Mouse (Mus musculus) liver, embryonic 13.5 days (tissue): ENCODE data around the gene Phf10. TPM values are rescaled to one million over a fixed set of nuclear protein-coding genes. Genes with fewer than 3 reads are reported as not detected.
"Not testable (repeated sequence)": the region's sequence is repeated elsewhere in the genome, so short reads cannot be mapped to it uniquely, and the experiment has no call there.

ENCODE experiments used
- ATAC-seq: fragments of 200-750 bp; cut with Nextera tagmentation; 2 replicates; pipeline ENCODE4 v1.8.0; 2017; ENCODE audit warnings: low read depth, mild to moderate bottlenecking, moderate number of reproducible peaks, moderate library complexity
- DNase-seq: peaks from one replicate; pipeline ENCODE4 v3.0.0; 2022
- H3K27ac ChIP-seq: fragments of 300-500 bp; sonication (generic); 2 replicates; pipeline ENCODE4 v1.5.1; 2015; ENCODE audit warnings: moderate library complexity, mild to moderate bottlenecking, inconsistent platforms
- H3K27me3 ChIP-seq: fragments of 300-500 bp; sonication (generic); 2 replicates; pipeline ENCODE4 v1.6.1; 2015; ENCODE audit warnings: mild to moderate bottlenecking, inconsistent platforms
- H3K36me3 ChIP-seq: fragments of 300-500 bp; sonication (generic); 2 replicates; pipeline ENCODE4 v1.6.1; 2015; ENCODE audit warnings: mild to moderate bottlenecking, inconsistent platforms
- H3K4me1 ChIP-seq: fragments of 300-500 bp; sonication (generic); replicated peaks from 2 replicates; pipeline ENCODE4 v1.6.1; 2015; ENCODE audit warnings: inconsistent platforms
- H3K4me2 ChIP-seq: fragments of 300-500 bp; sonication (generic); 2 replicates; pipeline ENCODE4 v1.6.1; 2015; ENCODE audit warnings: inconsistent platforms, mild to moderate bottlenecking, moderate library complexity
- H3K4me3 ChIP-seq: fragments of 300-500 bp; sonication (generic); replicated peaks from 2 replicates; pipeline ENCODE4 v1.5.1; 2015; ENCODE audit warnings: mild to moderate bottlenecking, inconsistent platforms
- H3K9ac ChIP-seq: fragments of 300-500 bp; sonication (generic); 2 replicates; pipeline ENCODE4 v1.6.1; 2015; ENCODE audit warnings: mild to moderate bottlenecking, inconsistent platforms
- H3K9me3 ChIP-seq: fragments of 300-500 bp; sonication (generic); replicated peaks from 2 replicates; pipeline ENCODE4 v1.6.1; 2016; ENCODE audit warnings: inconsistent platforms
- WGBS: fragments of 180-500 bp; shearing (Covaris S2); methylation state at CpG from one replicate; pipeline ENCODE4 v1.1.7; 2015; ENCODE audit not compliant: insufficient replicate concordance; 5-methylcytosine and 5-hydroxymethylcytosine counted together
- polyA plus RNA-seq: library from polyadenylated mRNA; unstranded; fragments of >200 nt; fragmentation: Nextera tagmentation; extraction: Ambion mirVana; gene quantifications from 2 replicates; pipeline ENCODE4 v1.2.1, GENCODE M21; 2015

The Phf10 gene
- polyA plus RNA-seq, 1 experiment from 2014 or later: 95.9 TPM

- H3K4me2 ChIP-seq, H3K9me3 ChIP-seq, H3K27me3 ChIP-seq, H3K9ac ChIP-seq, H3K36me3 ChIP-seq, H3K27ac ChIP-seq, DNase-seq, H3K4me3 ChIP-seq, H3K4me1 ChIP-seq: not testable (repeated sequence)
- ATAC-seq: peak; percentile 82
- no CpG with 5 or more reads among the region's 6 CpGs for WGBS
Observed at GRCm38 (mm10) chr17:14968373-14968913, 7.4 kb upstream of the Phf10 start.

GRCm38 (mm10) chr17:14961557-14962154 is 583 bp upstream of the Phf10 start:
- not testable (repeated sequence) for DNase-seq, H3K27me3 ChIP-seq, H3K27ac ChIP-seq, H3K9me3 ChIP-seq, H3K9ac ChIP-seq, H3K4me2 ChIP-seq, H3K4me3 ChIP-seq
- WGBS: no CpG with 5 or more reads among the region's 44 CpGs
- peak; percentile 56 for ATAC-seq
- Histone ChIP-seq H3K36me3 (peaks cover 16% of the 10 kb centered on the region), H3K4me1 (peaks cover 26% of the 10 kb centered on the region)

GRCm38 (mm10) chr17:14960520-14960919 is 553 bp downstream of the Phf10 start:
- H3K27ac ChIP-seq: peak overlapping the region; percentile 91
- WGBS: under 1% methylated on average over 19 of the region's 23 CpGs
- DNase-seq: peak; percentile 33
- peak overlapping the region; percentile 83 for H3K4me2 ChIP-seq
- H3K4me3 ChIP-seq: peak overlapping the region; percentile 85
- peaks cover 22% of the 10 kb centered on the region for H3K36me3 ChIP-seq
- H3K27me3 ChIP-seq: no peaks in the 10 kb centered on the region
- ATAC-seq: peak; percentile 13; the same call in 1 of the 2 replicates
- peaks cover 26% of the 10 kb centered on the region for H3K4me1 ChIP-seq
- H3K9ac ChIP-seq: peak overlapping the region; percentile 95
- H3K9me3 ChIP-seq: no peaks in the 10 kb centered on the region

GRCm38 (mm10) chr17:14959979-14960378 is 1.1 kb downstream of the Phf10 start:
- ATAC-seq: no peak
- peak overlapping the region; percentile 76 for H3K9ac ChIP-seq
- 19% methylated on average over 3 of the region's 3 CpGs for WGBS
- no peak for DNase-seq
- peak overlapping the region; percentile 83 for H3K4me2 ChIP-seq
- no peaks in the 10 kb centered on the region for H3K27me3 ChIP-seq
- no peaks in the 10 kb centered on the region for H3K9me3 ChIP-seq
- H3K4me3 ChIP-seq: peak overlapping the region; percentile 85
- peaks cover 26% of the 10 kb centered on the region for H3K4me1 ChIP-seq
- peak overlapping the region; percentile 71 for H3K27ac ChIP-seq
- H3K36me3 ChIP-seq: peaks cover 24% of the 10 kb centered on the region

GRCm38 (mm10) chr17:14958686-14959327 is 2.3 kb downstream of the Phf10 start:
- peaks cover 32% of the 10 kb centered on the region for H3K4me1 ChIP-seq
- peak overlapping the region; percentile 11; the same call in 1 of the 2 replicates for H3K27ac ChIP-seq
- peaks cover 35% of the 10 kb centered on the region for H3K36me3 ChIP-seq
- no peak for ATAC-seq
- peak overlapping the region; percentile 85 for H3K4me3 ChIP-seq
- H3K4me2 ChIP-seq: peak overlapping the region; percentile 83
- H3K9me3 ChIP-seq: no peaks in the 10 kb centered on the region
- WGBS: 33% methylated on average over 5 of the region's 5 CpGs
- H3K27me3 ChIP-seq: no peaks in the 10 kb centered on the region
- H3K9ac ChIP-seq: peak overlapping the region; percentile 39
- DNase-seq: peak; percentile 16

- DNase-seq (peak; percentile 15), ATAC-seq (peak; percentile 79)
- Histone ChIP-seq H3K27ac (peak overlapping the region; percentile 1; the same call in 1 of the 2 replicates), H3K4me1 (peaks cover 21% of the 10 kb centered on the region), H3K4me3 (no peak overlapping the region), H3K27me3 (no peaks in the 10 kb centered on the region), H3K9ac (no peak overlapping the region), H3K36me3 (peaks cover 73% of the 10 kb centered on the region), H3K4me2 (no peak overlapping the region), H3K9me3 (no peaks in the 10 kb centered on the region)
- WGBS: 67% methylated on average over 8 of the region's 8 CpGs
Observed at GRCm38 (mm10) chr17:14953452-14953851, 7.6 kb downstream of the Phf10 start.

- Histone ChIP-seq H3K9me3 (no peaks in the 10 kb centered on the region), H3K9ac (no peak overlapping the region), H3K36me3 (peaks cover 77% of the 10 kb centered on the region), H3K27me3 (no peaks in the 10 kb centered on the region), H3K27ac (no peak overlapping the region), H3K4me2 (no peak overlapping the region), H3K4me1 (peaks cover 26% of the 10 kb centered on the region), H3K4me3 (no peak overlapping the region)
- 74% methylated on average over 7 of the region's 7 CpGs for WGBS
- DNase-seq (no peak), ATAC-seq (no peak)
Observed at GRCm38 (mm10) chr17:14949161-14949827, 11.8 kb downstream of the Phf10 start.

- 86% methylated on average over 1 of the region's 1 CpGs for WGBS
- Histone ChIP-seq H3K4me1 (peaks cover 32% of the 10 kb centered on the region), H3K4me3 (no peak overlapping the region; the same call in 1 of the 2 replicates), H3K4me2 (peak overlapping the region; percentile 95), H3K36me3 (peaks cover 35% of the 10 kb centered on the region), H3K27me3 (no peaks in the 10 kb centered on the region), H3K27ac (no peak overlapping the region), H3K9ac (peak overlapping the region; percentile 20), H3K9me3 (no peaks in the 10 kb centered on the region)
- DNase-seq (no peak), ATAC-seq (no peak)
Observed at GRCm38 (mm10) chr17:14944551-14944950, 16.5 kb downstream of the Phf10 start.

GRCm38 (mm10) chr17:14943729-14944059 is 17.4 kb downstream of the Phf10 start:
- peaks cover 32% of the 10 kb centered on the region for H3K4me1 ChIP-seq
- ATAC-seq: peak; percentile 6
- H3K4me2 ChIP-seq: peak overlapping the region; percentile 95
- DNase-seq: no peak
- WGBS: 11% methylated on average over 16 of the region's 16 CpGs
- peak overlapping the region; percentile 78 for H3K27ac ChIP-seq
- peaks cover 29% of the 10 kb centered on the region for H3K36me3 ChIP-seq
- peak overlapping the region; percentile 93 for H3K4me3 ChIP-seq
- H3K9ac ChIP-seq: peak overlapping the region; percentile 90
- H3K27me3 ChIP-seq: no peaks in the 10 kb centered on the region
- no peaks in the 10 kb centered on the region for H3K9me3 ChIP-seq

- ATAC-seq (peak; percentile 97), DNase-seq (peak; percentile 96)
- peak within 1 kb of the TSS; percentile 90 for H3K9ac ChIP-seq
- under 1% methylated on average over 54 of the region's 54 CpGs for WGBS
- no peaks in the 10 kb centered on the region for H3K9me3 ChIP-seq
- peaks cover 24% of the 10 kb centered on the region for H3K36me3 ChIP-seq
- peak within 1 kb of the TSS; percentile 78 for H3K27ac ChIP-seq
- peak within 1 kb of the TSS; percentile 93 for H3K4me3 ChIP-seq
- H3K27me3 ChIP-seq: no peaks in the 10 kb centered on the region
- peaks cover 32% of the 10 kb centered on the region for H3K4me1 ChIP-seq
- peak within 1 kb of the TSS; percentile 95 for H3K4me2 ChIP-seq
Observed at GRCm38 (mm10) chr17:14943009-14943728, 17.9 kb downstream of the Phf10 start, which contains the start of the genes Wdr27 and 1600012H06Rik. TSS of gene Wdr27 (minus strand) at chr17:14943158. TSS of gene 1600012H06Rik (plus strand) at chr17:14943184.

- Histone ChIP-seq H3K4me1 (peaks cover 32% of the 10 kb centered on the region), H3K4me2 (peak overlapping the region; percentile 95), H3K9ac (peak overlapping the region; percentile 90), H3K36me3 (peaks cover 18% of the 10 kb centered on the region), H3K4me3 (peak overlapping the region; percentile 93)
- H3K9me3 ChIP-seq, H3K27ac ChIP-seq, DNase-seq, H3K27me3 ChIP-seq, ATAC-seq: not testable (repeated sequence)
- 62% methylated on average over 6 of the region's 6 CpGs for WGBS
Observed at GRCm38 (mm10) chr17:14942181-14942580, 18.9 kb downstream of the Phf10 start.
